Mouse (Mus musculus) G1E-ER4 (cell line): ENCODE results near the gene Spr. TPM values are rescaled to one million over a fixed set of nuclear protein-coding genes. Genes with fewer than 3 reads are reported as not detected.

Experiments
- GATA1 ChIP-seq: IDR thresholded peaks from one replicate; pipeline ENCODE4 v1.8.0; 2012; ENCODE audit warnings: low read length, inconsistent platforms
- polyA plus RNA-seq: library from polyadenylated mRNA; stranded (reverse); fragments of >175 nt; gene quantifications from 2 replicates; pipeline ENCODE4 v1.2.3, GENCODE M21; 2012

Gene Spr
- polyA plus RNA-seq, 1 experiment: 59.8 TPM

DNA sequence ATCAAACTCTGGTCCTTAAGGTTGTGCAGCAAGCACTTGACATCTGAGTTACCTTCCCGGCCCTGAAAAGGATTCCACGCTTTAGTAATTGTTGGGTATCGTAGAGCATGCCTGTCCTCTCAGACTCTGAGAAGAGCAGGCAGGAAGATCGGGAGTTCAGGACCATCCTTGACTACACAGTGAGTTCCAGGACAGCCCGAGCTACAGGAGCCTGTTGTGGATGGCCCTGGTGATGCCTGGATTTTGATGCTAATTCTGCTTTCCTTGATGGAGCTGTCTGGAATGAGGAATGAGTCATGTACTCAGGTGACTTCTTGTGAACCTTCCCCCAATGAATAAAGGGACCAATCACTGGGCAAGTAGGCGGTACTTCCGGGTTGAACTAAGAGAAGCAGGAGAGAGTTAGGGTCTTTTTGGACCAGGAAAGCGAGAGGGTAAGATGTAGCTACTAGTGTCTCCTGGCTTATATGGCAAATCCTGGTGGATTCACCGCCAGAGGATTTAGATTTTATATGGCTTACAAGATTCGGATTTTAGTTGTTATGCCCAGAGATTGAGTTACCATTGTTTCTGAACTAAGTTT lies 32.4 kb downstream of the Spr start:
- TF ChIP-seq GATA1: no peak

DNA sequence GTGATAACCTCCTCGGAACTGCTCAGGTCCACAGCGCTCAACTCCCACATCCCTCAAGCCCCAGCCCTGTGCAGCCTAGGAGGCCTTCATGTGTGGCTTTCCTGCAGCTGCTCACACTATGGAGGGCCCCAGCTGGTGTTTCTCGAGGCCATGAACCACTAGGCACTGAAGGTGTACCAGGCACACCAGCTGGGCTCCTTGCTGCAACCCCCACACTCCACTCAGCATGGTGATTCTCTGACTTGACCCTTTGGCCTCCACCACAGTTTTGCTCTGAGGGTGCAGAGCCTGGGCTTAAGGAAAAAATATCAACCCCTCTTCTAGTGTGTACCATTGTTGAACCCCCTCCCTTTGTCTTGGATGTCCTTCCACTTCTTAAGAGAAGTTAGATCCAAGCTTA lies 34.2 kb downstream of the Spr start:
- no peak for TF ChIP-seq GATA1

DNA sequence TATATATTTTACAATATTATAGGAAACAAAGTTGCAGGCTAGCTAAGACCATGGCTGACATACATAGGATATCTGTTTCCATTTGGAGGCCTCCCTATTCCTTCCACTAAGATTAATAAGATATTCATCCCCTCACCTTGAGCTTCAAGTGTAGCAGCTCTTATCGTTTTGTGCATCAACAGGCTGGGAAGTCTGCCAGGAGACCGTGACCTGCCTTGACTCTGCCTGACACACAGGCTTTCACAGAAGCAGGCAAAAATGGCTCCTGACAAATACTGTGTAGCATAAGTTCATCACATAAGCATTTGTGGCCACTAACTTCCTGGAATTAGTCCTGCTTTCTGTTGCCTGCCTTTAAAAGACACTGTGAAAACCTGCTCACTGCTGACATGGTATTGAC lies 41.1 kb downstream of the Spr start:
- TF ChIP-seq GATA1: no peak

DNA sequence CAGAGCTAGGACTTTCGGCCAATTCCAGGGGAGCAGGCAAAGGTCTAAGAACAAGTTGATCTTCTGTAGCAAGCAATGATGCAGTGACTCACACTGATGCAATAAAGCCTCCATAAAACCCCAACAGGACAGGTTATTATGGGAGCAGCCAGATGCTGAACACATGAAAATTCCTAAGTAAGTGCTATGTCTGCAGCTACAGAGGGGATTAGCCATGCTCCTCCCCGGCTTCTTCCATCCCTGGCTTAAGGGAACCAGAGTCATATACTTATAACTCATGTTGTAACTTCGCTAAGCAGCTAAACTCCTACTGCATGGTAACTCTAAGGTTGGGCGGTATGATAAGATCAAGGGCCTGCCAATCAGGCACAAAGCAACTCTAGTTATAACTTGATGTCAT lies 50.1 kb downstream of the Spr start:
- TF ChIP-seq GATA1: no peak

DNA sequence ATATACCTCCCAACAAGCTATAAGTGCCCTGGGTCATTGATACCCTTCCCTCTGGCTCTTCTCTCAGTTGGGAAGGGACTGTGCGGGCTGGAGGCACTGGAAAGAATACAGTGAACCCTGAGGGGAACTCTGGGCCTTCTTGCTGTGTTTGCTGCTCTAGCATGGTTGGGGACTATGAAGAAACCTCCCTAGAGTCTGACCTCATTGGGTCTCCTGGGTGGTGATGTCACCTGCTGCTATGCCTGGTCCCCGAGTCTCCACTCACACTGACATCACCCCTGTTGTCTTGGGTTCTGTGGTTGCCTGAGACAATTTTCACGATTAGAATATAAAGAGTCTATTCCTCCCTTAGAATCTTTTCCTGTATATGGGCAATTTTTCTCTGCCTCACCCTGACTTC lies 50.9 kb downstream of the Spr start:
- no peak for TF ChIP-seq GATA1

Other genes with a start within 250 kb of the Spr start
- 0.69 and 0.70 TPM in 2 replicates for gene Exoc6b, start 68.3 kb downstream of the Spr start, polyA plus RNA-seq
- gene Emx1, start 49.7 kb upstream of the Spr start, polyA plus RNA-seq: not detected in 2 replicates
- gene Sfxn5, start 195.7 kb upstream of the Spr start, polyA plus RNA-seq: 0.33 and 0.89 TPM in 2 replicates
- gene Rab11fip5, start 236.9 kb upstream of the Spr start, polyA plus RNA-seq: 0.70 and 0.85 TPM in 2 replicates